Mouse (Mus musculus): ENCODE measurements around the gene Areg. TPM values are rescaled to one million over a fixed set of nuclear protein-coding genes. Genes with fewer than 3 reads are reported as not detected.
A peak's percentile ranks its signal among the peaks of the same experiment; 100 is the strongest.

The Areg gene
- 0.31 and 0.47 TPM in 2 replicates for polyA plus RNA-seq (2012; rRNA removed)

DNA sequence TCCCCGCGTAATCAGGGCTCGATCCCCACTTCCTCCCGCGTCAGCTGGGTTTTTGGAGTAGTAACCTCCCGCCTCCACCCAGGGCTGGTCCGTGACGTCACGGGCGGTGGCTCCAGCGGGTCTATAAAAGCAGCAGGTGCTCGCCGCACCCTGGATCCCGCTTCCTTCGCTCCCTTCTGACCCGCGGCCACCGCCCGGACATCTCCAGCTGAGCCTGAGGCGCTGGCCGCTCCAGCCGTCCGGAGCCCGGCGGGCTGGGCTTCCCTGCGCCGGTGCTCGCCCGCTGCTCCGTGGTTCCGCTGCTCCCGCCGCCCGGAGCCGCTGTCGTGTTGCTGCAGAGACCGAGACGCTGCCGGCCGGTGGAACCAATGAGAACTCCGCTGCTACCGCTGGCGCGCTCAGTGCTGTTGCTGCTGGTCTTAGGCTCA is at the start of gene Areg:
Gene Areg (plus strand): TSS at position 154 of the 428 bp plus-strand sequence.
- H3K36me3 ChIP-seq (ENCODE audit: control insufficient read depth, insufficient read depth, low read length) = no peaks in the 10 kb centered on the region
- TF ChIP-seq CTCF (IDR thresholded peaks at IDR 0.05; ENCODE audit: borderline replicate concordance, control insufficient read depth, extremely low read depth, insufficient read depth, low read length, poor library complexity) (peak; percentile 20; the same call in 1 of the 2 replicates), POLR2A (IDR thresholded peaks at IDR 0.05; ENCODE audit: control insufficient read depth, extremely low read depth, insufficient read depth, low read length, poor library complexity) (no peak)
- 0 out of 2 replicates have a peak, but pooled peaks cover 2% of the 10 kb centered on the region for H3K4me1 ChIP-seq (replicated peaks; ENCODE audit: control insufficient read depth, insufficient read depth, low read length)
- peak within 1 kb of the TSS; percentile 32 for H3K4me3 ChIP-seq (ENCODE audit: control insufficient read depth, insufficient read depth, low read length)
- 2% methylated on average over 44 of the region's 44 CpGs for WGBS
- peak; percentile 46 for DNase-seq
- H3K27ac ChIP-seq (ENCODE audit: control insufficient read depth, insufficient read depth, low read length) = no peak within 1 kb of the TSS
- H3K27me3 ChIP-seq (ENCODE audit: control insufficient read depth, insufficient read depth, low read length) = peaks cover 7% of the 10 kb centered on the region

DNA sequence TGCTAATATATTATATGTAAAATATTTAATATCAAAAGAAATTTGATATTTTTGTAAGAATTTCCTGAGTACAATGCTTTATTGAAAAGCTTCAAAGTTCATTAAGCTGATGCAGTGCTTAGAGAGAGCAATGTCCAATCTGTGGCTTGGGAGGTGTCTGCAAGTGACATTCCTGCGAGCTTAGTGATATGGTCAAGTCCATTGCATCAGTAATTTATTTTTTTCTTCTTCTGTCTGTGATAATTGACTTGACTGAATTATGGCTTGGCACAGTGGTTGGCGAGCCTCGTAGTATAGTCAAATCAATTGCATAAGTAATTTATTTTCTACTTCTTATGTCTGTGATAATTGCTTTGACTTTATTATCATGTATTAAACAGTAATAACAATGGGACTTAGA is 49.1 kb upstream of the Areg start:
- 87% methylated on average over 3 of the region's 3 CpGs for WGBS
- Histone ChIP-seq H3K36me3 (ENCODE audit: control insufficient read depth, insufficient read depth, low read length) (no peaks in the 10 kb centered on the region), H3K4me1 (replicated peaks; ENCODE audit: control insufficient read depth, insufficient read depth, low read length) (no peaks in the 10 kb centered on the region)

DNA sequence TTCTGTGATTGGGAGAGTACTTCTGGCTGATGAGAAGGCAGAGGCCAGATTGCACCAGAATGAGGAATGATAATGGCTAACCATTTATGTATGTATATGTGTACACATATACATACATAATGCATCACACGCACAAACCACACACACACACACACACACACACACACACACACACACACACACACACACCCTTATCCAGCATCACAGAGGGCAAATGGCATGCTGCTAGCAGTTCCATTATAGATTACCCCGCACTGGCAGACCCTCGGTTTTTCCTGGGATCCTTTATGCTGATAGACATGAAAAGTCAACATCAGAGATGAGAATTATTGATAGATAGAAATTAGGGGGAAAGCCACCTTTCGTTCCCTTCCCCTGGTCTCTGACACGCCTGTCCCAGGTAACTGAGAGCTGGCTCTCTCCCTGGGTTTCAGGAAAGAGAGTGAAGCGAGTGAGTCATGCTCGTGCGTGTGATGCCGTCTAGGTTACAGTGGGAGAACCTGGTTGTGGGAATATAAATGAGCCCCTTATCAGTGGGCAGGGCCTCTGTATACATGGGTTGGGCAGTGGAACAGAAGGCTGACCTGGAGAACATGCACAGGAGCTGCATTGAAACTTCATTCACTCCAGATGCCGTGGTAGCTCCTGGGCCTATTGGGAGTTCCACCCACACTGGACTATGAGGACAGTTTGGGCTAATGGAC is 41.3 kb upstream of the Areg start:
- 95% methylated on average over 10 of the region's 10 CpGs for WGBS
- H3K4me3 ChIP-seq (ENCODE audit: control insufficient read depth, insufficient read depth, low read length) = no peak overlapping the region
- H3K27me3 ChIP-seq (ENCODE audit: control insufficient read depth, insufficient read depth, low read length) = no peaks in the 10 kb centered on the region
- TF ChIP-seq POLR2A (IDR thresholded peaks at IDR 0.05; ENCODE audit: control insufficient read depth, extremely low read depth, insufficient read depth, low read length, poor library complexity) = no peak
- TF ChIP-seq CTCF (IDR thresholded peaks at IDR 0.05; ENCODE audit: borderline replicate concordance, control insufficient read depth, extremely low read depth, insufficient read depth, low read length, poor library complexity) = no peak
- DNase-seq = no peak
- H3K27ac ChIP-seq (ENCODE audit: control insufficient read depth, insufficient read depth, low read length) = no peak overlapping the region
- no peaks in the 10 kb centered on the region for H3K4me1 ChIP-seq (replicated peaks; ENCODE audit: control insufficient read depth, insufficient read depth, low read length)
- H3K36me3 ChIP-seq (ENCODE audit: control insufficient read depth, insufficient read depth, low read length) = no peaks in the 10 kb centered on the region

More for the DNA sequence above, 49.1 kb upstream of the Areg start:
- DNase-seq = no peak
- Histone ChIP-seq H3K4me3 (ENCODE audit: control insufficient read depth, insufficient read depth, low read length) (no peak overlapping the region), H3K27me3 (ENCODE audit: control insufficient read depth, insufficient read depth, low read length) (no peaks in the 10 kb centered on the region), H3K27ac (ENCODE audit: control insufficient read depth, insufficient read depth, low read length) (no peak overlapping the region)
- TF ChIP-seq POLR2A (IDR thresholded peaks at IDR 0.05; ENCODE audit: control insufficient read depth, extremely low read depth, insufficient read depth, low read length, poor library complexity) = no peak

DNA sequence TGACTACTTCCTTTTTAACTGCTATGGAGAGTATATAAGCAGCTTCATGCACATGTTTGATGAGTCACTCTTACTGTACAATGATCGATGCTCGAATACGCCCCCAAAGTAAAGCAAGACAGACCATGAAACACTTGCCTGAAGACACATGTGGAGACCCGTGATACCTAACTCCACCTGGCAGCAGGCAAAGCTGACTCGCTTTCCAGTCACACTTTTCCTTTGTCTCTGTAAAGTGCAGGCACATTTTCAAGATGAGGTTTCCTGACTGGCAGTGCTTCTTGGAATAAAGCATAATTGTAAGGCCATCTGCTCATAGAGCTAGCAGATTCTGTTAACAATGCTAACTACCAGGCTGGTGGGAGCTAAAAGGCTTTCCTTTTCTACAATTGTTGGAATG is 37.7 kb upstream of the Areg start:
- Histone ChIP-seq H3K36me3 (ENCODE audit: control insufficient read depth, insufficient read depth, low read length) (no peaks in the 10 kb centered on the region), H3K4me3 (ENCODE audit: control insufficient read depth, insufficient read depth, low read length) (no peak overlapping the region), H3K27me3 (ENCODE audit: control insufficient read depth, insufficient read depth, low read length) (no peaks in the 10 kb centered on the region), H3K27ac (ENCODE audit: control insufficient read depth, insufficient read depth, low read length) (no peak overlapping the region), H3K4me1 (replicated peaks; ENCODE audit: control insufficient read depth, insufficient read depth, low read length) (no peaks in the 10 kb centered on the region)
- TF ChIP-seq CTCF (IDR thresholded peaks at IDR 0.05; ENCODE audit: borderline replicate concordance, control insufficient read depth, extremely low read depth, insufficient read depth, low read length, poor library complexity) (no peak), POLR2A (IDR thresholded peaks at IDR 0.05; ENCODE audit: control insufficient read depth, extremely low read depth, insufficient read depth, low read length, poor library complexity) (no peak)
- DNase-seq = no peak
- WGBS = 92% methylated on average over 5 of the region's 5 CpGs

DNA sequence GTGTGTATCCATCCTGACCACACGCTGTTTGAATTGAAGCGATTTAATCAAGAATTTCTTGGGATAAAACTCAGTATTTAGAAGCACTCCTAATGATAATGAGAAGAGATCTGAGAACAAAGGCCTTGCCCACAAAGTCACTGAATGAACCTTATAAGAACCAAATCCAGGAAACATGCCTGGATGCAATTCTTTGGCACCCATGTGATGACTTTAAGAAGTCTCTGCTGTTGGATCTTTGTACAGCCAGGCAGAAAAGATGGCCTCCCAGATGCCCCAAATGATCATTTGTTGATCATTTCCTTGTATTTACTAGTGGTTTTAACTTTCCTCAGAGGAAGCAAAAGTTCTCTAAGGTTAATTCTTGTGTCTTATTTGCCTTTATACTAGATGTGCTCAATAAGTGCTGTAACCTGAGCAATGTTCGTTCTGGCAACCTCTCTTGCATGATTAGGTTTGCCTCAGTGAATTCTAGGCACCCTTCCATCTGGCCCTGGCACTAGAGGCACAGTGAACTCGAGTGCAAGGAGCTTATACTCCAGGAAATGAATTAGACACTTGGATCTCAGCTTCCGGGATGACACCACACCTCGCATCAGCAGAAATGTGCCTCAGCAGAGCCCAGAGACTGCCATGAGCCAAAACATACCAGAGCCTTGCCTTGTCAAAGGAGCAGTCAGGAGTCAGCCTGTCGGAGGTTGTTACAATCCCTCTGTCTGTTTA is 35.3 kb upstream of the Areg start:
- Histone ChIP-seq H3K36me3 (ENCODE audit: control insufficient read depth, insufficient read depth, low read length) (no peaks in the 10 kb centered on the region), H3K27me3 (ENCODE audit: control insufficient read depth, insufficient read depth, low read length) (no peaks in the 10 kb centered on the region), H3K4me3 (ENCODE audit: control insufficient read depth, insufficient read depth, low read length) (no peak overlapping the region), H3K4me1 (replicated peaks; ENCODE audit: control insufficient read depth, insufficient read depth, low read length) (no peaks in the 10 kb centered on the region), H3K27ac (ENCODE audit: control insufficient read depth, insufficient read depth, low read length) (no peak overlapping the region)
- DNase-seq = no peak
- TF ChIP-seq POLR2A (IDR thresholded peaks at IDR 0.05; ENCODE audit: control insufficient read depth, extremely low read depth, insufficient read depth, low read length, poor library complexity) (no peak), CTCF (IDR thresholded peaks at IDR 0.05; ENCODE audit: borderline replicate concordance, control insufficient read depth, extremely low read depth, insufficient read depth, low read length, poor library complexity) (no peak)
- WGBS = 82% methylated on average over 7 of the region's 7 CpGs

DNA sequence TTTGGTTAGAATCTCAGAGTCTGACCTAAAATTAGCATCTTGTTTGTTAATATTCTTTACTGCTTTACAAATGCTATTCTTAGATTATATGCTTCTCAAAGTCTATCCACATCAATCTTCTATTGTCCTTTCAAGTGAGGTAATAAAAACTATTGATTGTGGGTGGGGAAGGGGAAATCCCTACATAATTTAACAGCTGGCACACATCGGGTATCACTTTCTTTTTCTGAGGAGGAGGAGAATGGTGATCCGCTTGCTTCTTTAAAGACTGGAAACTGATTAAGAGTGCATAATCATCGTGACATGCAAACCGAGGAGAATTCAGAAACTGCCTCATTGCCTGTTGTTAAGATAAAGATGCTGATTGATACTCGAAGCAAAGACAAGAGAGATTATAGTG is 33.2 kb upstream of the Areg start:
- no peaks in the 10 kb centered on the region for H3K27me3 ChIP-seq (ENCODE audit: control insufficient read depth, insufficient read depth, low read length)
- no peak overlapping the region for H3K27ac ChIP-seq (ENCODE audit: control insufficient read depth, insufficient read depth, low read length)
- H3K36me3 ChIP-seq (ENCODE audit: control insufficient read depth, insufficient read depth, low read length) = no peaks in the 10 kb centered on the region
- no peaks in the 10 kb centered on the region for H3K4me1 ChIP-seq (replicated peaks; ENCODE audit: control insufficient read depth, insufficient read depth, low read length)
- DNase-seq = no peak
- no peak overlapping the region for H3K4me3 ChIP-seq (ENCODE audit: control insufficient read depth, insufficient read depth, low read length)
- TF ChIP-seq POLR2A (IDR thresholded peaks at IDR 0.05; ENCODE audit: control insufficient read depth, extremely low read depth, insufficient read depth, low read length, poor library complexity) (no peak), CTCF (IDR thresholded peaks at IDR 0.05; ENCODE audit: borderline replicate concordance, control insufficient read depth, extremely low read depth, insufficient read depth, low read length, poor library complexity) (no peak)
- WGBS = 86% methylated on average over 5 of the region's 5 CpGs
